Mouse (Mus musculus) embryonic facial prominence, embryonic 14.5 days (tissue): Measurements from ENCODE around the gene Olfr313. TPM values are rescaled to one million over a fixed set of nuclear protein-coding genes. Genes with fewer than 3 reads are reported as not detected.

Experiments
- ATAC-seq: fragments of 200-750 bp; cut with Nextera tagmentation; 2 replicates; pipeline ENCODE4 v1.8.0; 2017; ENCODE audit warnings: low read depth, moderate number of reproducible peaks, moderate TSS enrichment
- DNase-seq: peaks from one replicate; pipeline ENCODE4 v3.0.0-alpha.2; 2015; ENCODE audit warnings: low spot score
- H3K27ac ChIP-seq: fragments of 300-500 bp; sonication (generic); replicated peaks from 2 replicates; pipeline ENCODE4 v1.5.1; 2014; ENCODE audit warnings: low read depth, mild to moderate bottlenecking, low read length, moderate library complexity
- H3K27me3 ChIP-seq: fragments of 300-500 bp; sonication (generic); replicated peaks from 2 replicates; pipeline ENCODE4 v1.6.1; 2014; ENCODE audit warnings: low read length; ENCODE audit not compliant: control insufficient read depth, insufficient read depth
- H3K36me3 ChIP-seq: fragments of 300-500 bp; sonication (generic); 2 replicates; pipeline ENCODE4 v1.6.1; 2014; ENCODE audit warnings: low read length, mixed read lengths; ENCODE audit not compliant: control insufficient read depth, insufficient read depth
- H3K4me1 ChIP-seq: fragments of 300-500 bp; sonication (generic); 2 replicates; pipeline ENCODE4 v1.6.1; 2014; ENCODE audit warnings: antibody characterized with exemption, low read length; ENCODE audit not compliant: control insufficient read depth, insufficient read depth
- H3K4me2 ChIP-seq: fragments of 300-500 bp; sonication (generic); 2 replicates; pipeline ENCODE4 v1.6.1; 2014; ENCODE audit warnings: low read depth, mild to moderate bottlenecking, low read length, moderate library complexity, mixed read lengths
- H3K4me3 ChIP-seq: fragments of 300-500 bp; sonication (generic); 2 replicates; pipeline ENCODE4 v1.5.1; 2014; ENCODE audit warnings: low read depth, mild to moderate bottlenecking, low read length
- H3K9ac ChIP-seq: fragments of 300-500 bp; sonication (generic); 2 replicates; pipeline ENCODE4 v1.6.1; 2014; ENCODE audit warnings: low read depth, mild to moderate bottlenecking, low read length, moderate library complexity, mixed read lengths
- H3K9me3 ChIP-seq: fragments of 300-500 bp; sonication (generic); 2 replicates; pipeline ENCODE4 v1.6.1; 2016; ENCODE audit warnings: low read length; ENCODE audit not compliant: control insufficient read depth
- WGBS: fragments of 180-500 bp; shearing (Covaris S2); extraction: QIAGEN DNeasy Blood & Tissue Kit; methylation state at CpG from one replicate; pipeline ENCODE4 v1.1.7; 2014; 5-methylcytosine and 5-hydroxymethylcytosine counted together
- polyA plus RNA-seq: library from polyadenylated mRNA; unstranded; fragments of >200 nt; fragmentation: Nextera tagmentation; extraction: Ambion mirVana; gene quantifications from 2 replicates; pipeline ENCODE4 v1.2.1, GENCODE M21; 2014

Olfr313 gene
- polyA plus RNA-seq, 1 experiment from 2014 or later, result 0.07 TPM

DNA sequence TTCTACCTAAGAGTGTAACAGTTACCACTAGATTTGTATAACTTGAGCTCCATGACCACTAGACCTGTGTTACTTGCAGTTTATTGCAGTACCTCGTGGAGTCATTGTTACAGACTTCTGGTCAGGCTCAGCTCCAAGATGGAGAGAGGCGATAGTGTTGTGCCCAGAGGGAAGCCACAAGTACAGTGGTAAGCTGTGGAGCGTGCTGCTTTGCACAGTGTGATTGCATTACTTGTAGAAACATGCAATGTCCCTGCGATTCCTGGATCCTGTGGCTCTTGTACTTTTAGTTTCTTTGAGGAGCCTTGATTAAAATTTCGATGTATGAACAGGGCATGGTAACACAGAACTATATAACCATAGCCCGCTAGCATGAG, 53.1 kb downstream of the Olfr313 start:
- 80% methylated on average over 6 of the region's 6 CpGs for WGBS
- Histone ChIP-seq H3K4me1 (0 out of 2 replicates have a peak, but pooled peaks cover 6% of the 10 kb centered on the region), H3K27me3 (no peaks in the 10 kb centered on the region), H3K4me3 (peak overlapping the region; percentile 76), H3K27ac (no peak overlapping the region), H3K9ac (no peak overlapping the region), H3K36me3 (peaks cover 9% of the 10 kb centered on the region), H3K4me2 (peak overlapping the region; percentile 77), H3K9me3 (no peaks in the 10 kb centered on the region)
- no peak for DNase-seq
- ATAC-seq, result no peak

Other genes with a start within 250 kb of the Olfr313 start
- gene Olfr224, start 244.4 kb upstream of the Olfr313 start, polyA plus RNA-seq, result not detected in 2 replicates
- not detected in 2 replicates for gene Olfr325, start 237.3 kb upstream of the Olfr313 start, polyA plus RNA-seq
- gene Olfr324, start 219.9 kb upstream of the Olfr313 start, polyA plus RNA-seq, result not detected in 2 replicates
- not detected in 2 replicates for gene 2210407C18Rik, start 198.9 kb upstream of the Olfr313 start, polyA plus RNA-seq
- gene Olfr323, start 184.5 kb upstream of the Olfr313 start, polyA plus RNA-seq, result not detected in 2 replicates
- gene Trim58, start 174.5 kb upstream of the Olfr313 start, polyA plus RNA-seq, result 0.07 and 0.09 TPM in 2 replicates
- gene Olfr322, start 156.2 kb upstream of the Olfr313 start, polyA plus RNA-seq, result not detected in 2 replicates
- not detected in 2 replicates for gene Olfr320, start 133.9 kb upstream of the Olfr313 start, polyA plus RNA-seq
- 0.33 TPM in 1 of 2 replicates, not detected in the other for gene Olfr319, start 115.8 kb upstream of the Olfr313 start, polyA plus RNA-seq
- gene Olfr318, start 91.0 kb upstream of the Olfr313 start, polyA plus RNA-seq, result not detected in 2 replicates
- gene Olfr317, start 75.8 kb upstream of the Olfr313 start, polyA plus RNA-seq, result not detected in 2 replicates
- not detected in 2 replicates for gene Olfr316, start 62.3 kb upstream of the Olfr313 start, polyA plus RNA-seq
- gene Olfr315, start 41.8 kb upstream of the Olfr313 start, polyA plus RNA-seq, result 0.13 TPM in 1 of 2 replicates, not detected in the other
- gene Olfr314, start 32.0 kb upstream of the Olfr313 start, polyA plus RNA-seq, result not detected in 2 replicates
- gene Fam183b, start 13.0 kb upstream of the Olfr313 start, polyA plus RNA-seq, result 1.7 and 5.7 TPM in 2 replicates
- not detected in 2 replicates for gene Olfr312, start 14.2 kb downstream of the Olfr313 start, polyA plus RNA-seq
- gene Olfr311, start 24.3 kb downstream of the Olfr313 start, polyA plus RNA-seq, result 0.08 TPM in 1 of 2 replicates, not detected in the other
- 8.3 and 10.2 TPM in 2 replicates for gene Gm12258, start 32.2 kb downstream of the Olfr313 start, polyA plus RNA-seq
- gene 2810021J22Rik, start 52.2 kb downstream of the Olfr313 start, polyA plus RNA-seq, result 6.4 and 6.7 TPM in 2 replicates
- gene Zfp39, start 89.2 kb downstream of the Olfr313 start, polyA plus RNA-seq, result 5.2 and 6.5 TPM in 2 replicates
- gene Btnl10, start 102.9 kb downstream of the Olfr313 start, polyA plus RNA-seq, result 0.07 TPM in 1 of 2 replicates, not detected in the other
- 256 and 271 TPM in 2 replicates for gene Rnf187, start 123.9 kb downstream of the Olfr313 start, polyA plus RNA-seq
- 14.9 and 20.8 TPM in 2 replicates for gene Hist3h2ba, start 133.9 kb downstream of the Olfr313 start, polyA plus RNA-seq
- gene Hist3h2a, start 139.7 kb downstream of the Olfr313 start, polyA plus RNA-seq, result 27.6 and 29.7 TPM in 2 replicates
- 0.41 and 0.51 TPM in 2 replicates for gene Trim17, start 139.7 kb downstream of the Olfr313 start, polyA plus RNA-seq
- gene Trim11, start 163.1 kb downstream of the Olfr313 start, polyA plus RNA-seq, result 19.2 and 23.0 TPM in 2 replicates